Mouse (Mus musculus) liver, embryonic 13.5 days (tissue): ENCODE results near the gene 1810055G02Rik. TPM values are rescaled to one million over a fixed set of nuclear protein-coding genes. Genes with fewer than 3 reads are reported as not detected.

ENCODE experiments used
- ATAC-seq: fragments of 200-750 bp; cut with Nextera tagmentation; 2 replicates; pipeline ENCODE4 v1.8.0; 2017; ENCODE audit warnings: low read depth, mild to moderate bottlenecking, moderate number of reproducible peaks, moderate library complexity
- DNase-seq: peaks from one replicate; pipeline ENCODE4 v3.0.0; 2022
- H3K27ac ChIP-seq: fragments of 300-500 bp; sonication (generic); 2 replicates; pipeline ENCODE4 v1.5.1; 2015; ENCODE audit warnings: moderate library complexity, mild to moderate bottlenecking, inconsistent platforms
- H3K27me3 ChIP-seq: fragments of 300-500 bp; sonication (generic); 2 replicates; pipeline ENCODE4 v1.6.1; 2015; ENCODE audit warnings: mild to moderate bottlenecking, inconsistent platforms
- H3K36me3 ChIP-seq: fragments of 300-500 bp; sonication (generic); 2 replicates; pipeline ENCODE4 v1.6.1; 2015; ENCODE audit warnings: mild to moderate bottlenecking, inconsistent platforms
- H3K4me1 ChIP-seq: fragments of 300-500 bp; sonication (generic); replicated peaks from 2 replicates; pipeline ENCODE4 v1.6.1; 2015; ENCODE audit warnings: inconsistent platforms
- H3K4me2 ChIP-seq: fragments of 300-500 bp; sonication (generic); 2 replicates; pipeline ENCODE4 v1.6.1; 2015; ENCODE audit warnings: inconsistent platforms, mild to moderate bottlenecking, moderate library complexity
- H3K4me3 ChIP-seq: fragments of 300-500 bp; sonication (generic); replicated peaks from 2 replicates; pipeline ENCODE4 v1.5.1; 2015; ENCODE audit warnings: mild to moderate bottlenecking, inconsistent platforms
- H3K9ac ChIP-seq: fragments of 300-500 bp; sonication (generic); 2 replicates; pipeline ENCODE4 v1.6.1; 2015; ENCODE audit warnings: mild to moderate bottlenecking, inconsistent platforms
- H3K9me3 ChIP-seq: fragments of 300-500 bp; sonication (generic); replicated peaks from 2 replicates; pipeline ENCODE4 v1.6.1; 2016; ENCODE audit warnings: inconsistent platforms
- WGBS: fragments of 180-500 bp; shearing (Covaris S2); methylation state at CpG from one replicate; pipeline ENCODE4 v1.1.7; 2015; ENCODE audit not compliant: insufficient replicate concordance; 5-methylcytosine and 5-hydroxymethylcytosine counted together
- polyA plus RNA-seq: library from polyadenylated mRNA; unstranded; fragments of >200 nt; fragmentation: Nextera tagmentation; extraction: Ambion mirVana; gene quantifications from 2 replicates; pipeline ENCODE4 v1.2.1, GENCODE M21; 2015

Gene 1810055G02Rik
- polyA plus RNA-seq, 1 experiment from 2014 or later = 13.2 TPM

DNA sequence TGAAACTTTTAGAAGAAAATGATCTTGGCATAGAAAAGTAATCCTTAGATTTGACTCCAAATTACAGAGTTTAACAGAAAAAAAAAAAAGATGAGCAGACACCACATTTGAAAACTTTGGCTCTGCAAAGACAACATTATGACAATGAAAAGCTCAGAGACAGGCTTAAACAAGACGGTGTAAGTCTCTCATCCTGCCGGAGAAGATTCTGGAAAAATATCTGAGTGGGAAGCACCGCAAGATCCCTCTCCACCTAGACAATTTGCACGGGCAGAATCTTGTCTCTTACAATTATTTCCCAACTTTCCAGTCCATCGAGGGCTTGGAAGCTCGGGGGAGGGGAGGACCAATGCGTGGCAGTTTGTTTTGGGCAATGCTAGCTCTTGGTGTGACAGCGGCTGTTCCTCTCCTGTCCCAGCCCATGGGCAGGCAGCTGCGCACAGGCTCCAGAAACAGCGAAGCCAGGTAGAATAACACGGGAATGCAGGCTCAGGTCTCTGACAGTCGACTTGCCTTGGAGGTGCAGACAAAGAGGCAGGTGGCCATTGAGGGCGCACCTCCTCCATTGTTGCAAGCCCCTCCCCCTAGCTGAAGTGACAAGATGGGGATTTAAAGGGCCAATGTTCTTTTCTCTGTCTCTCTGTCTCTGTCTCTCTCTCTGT, 35.9 kb downstream of the 1810055G02Rik start:
- ATAC-seq (no peak), DNase-seq (peak; percentile 19)
- H3K36me3 ChIP-seq = no peaks in the 10 kb centered on the region
- no peaks in the 10 kb centered on the region for H3K27me3 ChIP-seq
- 8% methylated on average over 13 of the region's 13 CpGs for WGBS
- H3K4me2 ChIP-seq = peak overlapping the region; percentile 63
- peak overlapping the region; percentile 12; the same call in 1 of the 2 replicates for H3K9ac ChIP-seq
- peak overlapping the region; percentile 52 for H3K4me3 ChIP-seq
- H3K9me3 ChIP-seq = 0 out of 2 replicates have a peak, but pooled peaks cover 9% of the 10 kb centered on the region
- H3K4me1 ChIP-seq = no peaks in the 10 kb centered on the region
- H3K27ac ChIP-seq = no peak overlapping the region

DNA sequence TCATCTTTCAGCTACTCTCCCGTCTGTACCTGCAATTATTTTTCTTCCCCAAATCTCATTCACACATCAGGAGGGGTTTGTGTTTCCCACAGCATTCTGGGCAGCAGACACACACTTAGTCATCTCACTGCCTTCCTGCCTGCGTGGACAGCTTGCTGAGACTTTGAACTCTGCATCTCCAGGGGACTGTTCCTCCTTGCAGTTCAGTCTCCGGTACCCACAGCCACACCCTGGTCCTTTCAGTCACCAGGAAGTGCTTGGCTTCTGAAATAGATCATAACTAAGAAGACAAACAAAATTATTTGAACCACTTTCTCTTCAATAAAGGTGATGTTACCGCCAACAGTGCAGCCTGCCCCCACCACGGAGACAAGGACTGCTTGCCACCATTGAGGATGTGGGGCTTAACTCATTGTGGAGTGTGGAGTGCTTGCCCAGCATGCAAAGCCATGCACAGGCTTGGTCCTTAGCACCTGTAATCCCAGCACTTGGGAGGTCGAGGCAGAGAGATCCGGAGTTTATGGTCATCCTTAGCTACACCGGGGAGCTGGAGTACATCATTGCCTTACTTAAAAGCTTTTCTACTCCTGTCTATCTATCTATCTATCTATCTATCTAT, 44.6 kb downstream of the 1810055G02Rik start:
- WGBS = 32% methylated on average over 8 of the region's 8 CpGs

DNA sequence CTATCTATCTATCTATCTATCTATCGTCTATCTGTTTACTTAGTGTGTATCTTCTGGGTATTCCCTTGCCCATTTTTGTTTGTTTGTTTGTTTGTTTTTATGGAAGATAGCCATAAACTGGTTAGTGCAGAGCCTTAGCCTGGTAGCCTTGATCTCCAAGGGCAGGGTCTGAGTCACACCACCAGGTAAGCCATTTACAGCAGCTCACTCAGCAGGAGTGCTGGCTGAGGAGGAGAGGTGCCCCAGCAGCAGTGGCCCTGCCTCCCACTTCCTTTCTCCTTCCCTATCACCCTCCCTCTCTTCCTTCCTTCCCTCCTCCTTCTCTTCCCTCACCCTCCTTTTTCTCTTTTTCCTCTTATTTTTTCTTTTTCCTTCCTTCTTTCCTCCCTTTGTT, 45.1 kb downstream of the 1810055G02Rik start:
- Histone ChIP-seq H3K9ac (no peak overlapping the region), H3K36me3 (no peaks in the 10 kb centered on the region), H3K4me2 (no peak overlapping the region), H3K27me3 (0 out of 2 replicates have a peak, but pooled peaks cover 2% of the 10 kb centered on the region), H3K9me3 (0 out of 2 replicates have a peak, but pooled peaks cover 5% of the 10 kb centered on the region), H3K4me1 (no peaks in the 10 kb centered on the region), H3K27ac (no peak overlapping the region), H3K4me3 (no peak overlapping the region)
- no peak for DNase-seq
- WGBS = 45% methylated on average over 1 of the region's 1 CpGs
- no peak for ATAC-seq

More for the DNA sequence above, 44.6 kb downstream of the 1810055G02Rik start:
- H3K4me1 ChIP-seq = no peaks in the 10 kb centered on the region
- no peaks in the 10 kb centered on the region for H3K36me3 ChIP-seq
- 0 out of 2 replicates have a peak, but pooled peaks cover 9% of the 10 kb centered on the region for H3K9me3 ChIP-seq
- no peak overlapping the region for H3K4me2 ChIP-seq
- 0 out of 2 replicates have a peak, but pooled peaks cover 2% of the 10 kb centered on the region for H3K27me3 ChIP-seq
- DNase-seq (no peak), ATAC-seq (no peak)
- no peak overlapping the region for H3K27ac ChIP-seq
- no peak overlapping the region for H3K4me3 ChIP-seq
- no peak overlapping the region for H3K9ac ChIP-seq

DNA sequence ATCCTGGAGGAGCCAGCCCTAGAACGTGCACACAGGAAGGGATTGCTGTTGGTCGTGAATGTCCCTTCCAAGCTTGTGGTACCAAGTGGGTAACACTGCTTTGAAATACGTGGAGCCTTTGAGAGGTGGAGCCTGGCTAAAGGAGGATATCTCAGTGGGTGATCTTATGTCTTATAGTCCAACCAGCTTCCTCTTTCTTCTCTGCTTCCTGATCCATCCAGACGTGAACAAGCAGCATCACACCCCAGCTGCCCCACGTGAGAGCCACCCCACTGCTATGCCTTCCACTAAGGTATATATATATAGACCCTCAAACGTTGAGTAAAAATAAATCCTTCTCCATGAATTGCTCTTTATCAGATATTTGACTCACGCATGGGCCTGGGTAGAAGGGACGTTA, 45.6 kb downstream of the 1810055G02Rik start:
- no peaks in the 10 kb centered on the region for H3K4me1 ChIP-seq
- ATAC-seq = no peak

DNA sequence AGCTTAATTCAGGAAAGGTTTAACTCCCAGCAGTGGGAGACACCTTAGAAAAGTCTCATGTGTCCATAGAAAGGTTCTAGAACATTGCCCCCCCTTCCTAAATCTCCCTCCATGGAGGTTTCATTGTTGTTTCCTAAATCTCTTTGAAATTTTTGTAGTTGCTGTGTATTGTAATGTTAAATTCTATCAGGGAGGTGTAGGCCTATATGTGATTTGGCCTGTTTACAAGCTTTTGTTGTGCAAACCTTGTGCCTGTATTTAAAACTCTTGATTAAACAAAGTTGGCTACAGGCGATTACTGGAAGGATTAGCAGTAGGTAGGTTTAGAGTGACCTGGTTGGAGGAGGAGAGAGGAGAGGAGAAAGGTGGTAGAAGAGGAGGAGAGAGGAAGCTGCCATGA, 49.8 kb downstream of the 1810055G02Rik start:
- no peak for ATAC-seq

More for the DNA sequence above, 45.6 kb downstream of the 1810055G02Rik start:
- Histone ChIP-seq H3K9me3 (0 out of 2 replicates have a peak, but pooled peaks cover under 1% of the 10 kb centered on the region), H3K36me3 (no peaks in the 10 kb centered on the region), H3K27ac (no peak overlapping the region), H3K9ac (no peak overlapping the region), H3K27me3 (0 out of 2 replicates have a peak, but pooled peaks cover 2% of the 10 kb centered on the region), H3K4me2 (no peak overlapping the region), H3K4me3 (no peak overlapping the region)
- no peak for DNase-seq
- WGBS = 22% methylated on average over 8 of the region's 8 CpGs

DNA sequence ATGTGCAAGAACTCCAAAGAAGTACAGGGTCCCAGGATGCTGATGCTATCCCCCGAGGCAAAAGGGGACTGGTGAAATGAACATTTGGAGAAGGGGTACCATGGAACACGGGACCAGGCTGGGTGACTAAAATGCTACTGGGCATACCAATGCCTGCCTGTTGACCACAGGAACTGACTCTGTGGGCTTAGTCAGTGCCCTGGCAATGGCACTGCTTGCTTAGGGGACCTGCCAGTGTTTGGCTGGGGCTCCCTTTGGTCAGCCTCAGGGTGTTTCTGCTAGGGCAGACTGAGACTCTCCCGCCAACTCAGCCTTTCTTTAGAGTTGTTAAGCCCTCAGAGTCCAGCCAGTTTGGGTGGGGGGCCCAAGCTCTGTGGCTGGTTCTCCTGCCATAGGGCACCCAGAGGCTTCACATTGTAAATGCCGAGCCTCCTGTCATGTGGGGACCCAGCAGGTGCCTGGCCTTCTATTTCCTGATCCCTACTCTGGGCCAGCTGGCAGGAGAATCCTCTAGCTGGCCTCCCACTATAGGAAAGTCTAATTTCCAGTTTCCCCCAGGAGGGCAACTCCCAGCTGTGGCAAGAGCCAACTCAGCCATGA, 57.2 kb downstream of the 1810055G02Rik start:
- H3K9me3 ChIP-seq = no peaks in the 10 kb centered on the region
- no peak overlapping the region for H3K27ac ChIP-seq
- no peak for DNase-seq
- H3K36me3 ChIP-seq = 0 out of 2 replicates have a peak, but pooled peaks cover 5% of the 10 kb centered on the region
- ATAC-seq = no peak
- H3K4me1 ChIP-seq = peaks cover 22% of the 10 kb centered on the region
- WGBS = 54% methylated on average over 4 of the region's 4 CpGs
- H3K4me3 ChIP-seq = no peak overlapping the region
- H3K9ac ChIP-seq = no peak overlapping the region
- H3K27me3 ChIP-seq = peaks cover 22% of the 10 kb centered on the region; the same call in 1 of the 2 replicates
- H3K4me2 ChIP-seq = no peak overlapping the region

More for the DNA sequence above, 49.8 kb downstream of the 1810055G02Rik start:
- Histone ChIP-seq H3K4me2 (no peak overlapping the region), H3K36me3 (no peaks in the 10 kb centered on the region), H3K4me1 (no peaks in the 10 kb centered on the region), H3K27me3 (no peaks in the 10 kb centered on the region), H3K9ac (no peak overlapping the region), H3K27ac (no peak overlapping the region), H3K4me3 (no peak overlapping the region), H3K9me3 (no peaks in the 10 kb centered on the region)
- no peak for DNase-seq
- 31% methylated on average over 1 of the region's 1 CpGs for WGBS

DNA sequence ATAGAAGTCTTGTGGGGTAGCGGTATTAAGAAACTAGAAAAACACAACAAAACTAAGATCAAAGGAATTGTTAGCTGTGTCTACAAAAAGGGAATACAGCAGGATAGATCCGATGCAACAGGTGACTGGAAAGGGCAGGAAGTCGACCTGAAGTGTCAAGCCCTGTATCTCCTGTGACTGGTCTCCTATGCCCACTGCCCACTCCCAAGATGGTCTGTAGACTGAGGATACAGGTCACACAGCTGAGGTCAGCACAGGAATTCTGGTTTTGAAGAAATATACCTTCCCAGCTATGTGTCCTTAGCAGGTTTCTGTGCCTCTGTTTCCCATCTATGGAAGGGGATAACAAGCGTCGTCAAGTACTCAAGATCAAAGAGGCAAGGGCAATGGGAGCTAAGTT, 58.3 kb downstream of the 1810055G02Rik start:
- Histone ChIP-seq H3K9me3 (no peaks in the 10 kb centered on the region), H3K4me3 (0 out of 2 replicates have a peak overlapping the region, but pooled peaks have one; percentile 98), H3K27ac (no peak overlapping the region), H3K36me3 (0 out of 2 replicates have a peak, but pooled peaks cover 5% of the 10 kb centered on the region), H3K9ac (no peak overlapping the region), H3K27me3 (peaks cover 22% of the 10 kb centered on the region; the same call in 1 of the 2 replicates), H3K4me2 (peak overlapping the region; percentile 89; the same call in 1 of the 2 replicates), H3K4me1 (peaks cover 27% of the 10 kb centered on the region)
- 75% methylated on average over 5 of the region's 5 CpGs for WGBS
- ATAC-seq = no peak
- no peak for DNase-seq

DNA sequence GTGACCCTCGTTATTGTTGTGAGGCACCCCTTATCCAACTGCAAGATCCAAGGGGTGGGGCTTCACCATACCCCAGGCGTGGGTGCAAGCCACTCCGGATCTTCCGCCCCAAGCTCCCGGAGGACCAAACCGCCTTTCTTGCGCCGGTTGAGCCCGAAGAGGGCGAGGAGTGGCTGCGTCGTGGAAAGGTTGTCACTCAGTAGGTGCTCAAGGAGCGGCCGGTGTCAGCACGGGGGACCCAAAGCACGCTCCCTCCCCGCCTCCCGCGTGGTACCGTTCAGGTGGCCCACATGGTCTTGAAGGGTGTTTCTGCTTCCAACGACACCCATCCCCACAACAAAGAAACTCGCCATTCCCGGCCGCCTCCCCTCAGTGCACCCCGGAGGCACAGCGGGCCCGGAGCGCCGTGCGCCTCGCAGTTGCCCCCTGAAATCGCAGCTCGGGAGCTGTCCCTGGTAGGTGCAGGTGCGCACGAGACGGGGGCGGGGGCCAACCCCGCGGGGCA, 59.2 kb downstream of the 1810055G02Rik start, which contains the start of gene Kmt5b:
TSS of gene Kmt5b (plus strand) at position 146 of the 505 bp plus-strand sequence.
- peak within 1 kb of the TSS; percentile 99 for H3K27ac ChIP-seq
- H3K4me3 ChIP-seq = peak within 1 kb of the TSS; percentile 98
- peaks cover 27% of the 10 kb centered on the region for H3K4me1 ChIP-seq
- ATAC-seq (no peak), DNase-seq (peak; percentile 29)
- under 1% methylated on average over 39 of the region's 39 CpGs for WGBS
- H3K36me3 ChIP-seq = 0 out of 2 replicates have a peak, but pooled peaks cover 5% of the 10 kb centered on the region
- H3K4me2 ChIP-seq = peak within 1 kb of the TSS; percentile 89
- H3K27me3 ChIP-seq = peaks cover 22% of the 10 kb centered on the region; the same call in 1 of the 2 replicates
- H3K9me3 ChIP-seq = no peaks in the 10 kb centered on the region
- H3K9ac ChIP-seq = peak within 1 kb of the TSS; percentile 99

Other genes starting within 250 kb of the 1810055G02Rik start
- gene Ppp6r3, start 132.5 kb upstream of the 1810055G02Rik start, polyA plus RNA-seq = 22.3 and 28.0 TPM in 2 replicates
- gene Lrp5, start 21.7 kb upstream of the 1810055G02Rik start, polyA plus RNA-seq = 1.9 and 2.0 TPM in 2 replicates
- 6.5 and 8.9 TPM in 2 replicates for gene Kmt5b, start 59.1 kb downstream of the 1810055G02Rik start, polyA plus RNA-seq
- gene Chka, start 143.5 kb downstream of the 1810055G02Rik start, polyA plus RNA-seq = 15.8 and 18.6 TPM in 2 replicates
- gene Tcirg1, start 198.8 kb downstream of the 1810055G02Rik start, polyA plus RNA-seq = 18.0 and 18.8 TPM in 2 replicates
- gene Ndufs8, start 204.5 kb downstream of the 1810055G02Rik start, polyA plus RNA-seq = 189 and 217 TPM in 2 replicates
- gene Aldh3b1, start 221.5 kb downstream of the 1810055G02Rik start, polyA plus RNA-seq = 3.3 and 3.7 TPM in 2 replicates
- gene Unc93b1, start 226.9 kb downstream of the 1810055G02Rik start, polyA plus RNA-seq = 17.6 and 18.3 TPM in 2 replicates